Mouse (Mus musculus) neural tube, embryonic 12.5 days (tissue): ENCODE measurements around the gene Dcun1d1. TPM values are rescaled to one million over a fixed set of nuclear protein-coding genes. Genes with fewer than 3 reads are reported as not detected.

ENCODE experiments used
- ATAC-seq: fragments of 200-750 bp; cut with Nextera tagmentation; 2 replicates; pipeline ENCODE4 v1.8.0; 2017; ENCODE audit warnings: low read depth, mild to moderate bottlenecking, moderate TSS enrichment, moderate library complexity; ENCODE audit not compliant: low FRiP score
- H3K27ac ChIP-seq: fragments of 300-500 bp; sonication (generic); 2 replicates; pipeline ENCODE4 v1.5.1; 2016
- H3K27me3 ChIP-seq: fragments of 300-500 bp; sonication (generic); replicated peaks from 2 replicates; pipeline ENCODE4 v1.6.1; 2016; ENCODE audit warnings: mild to moderate bottlenecking
- H3K36me3 ChIP-seq: fragments of 300-500 bp; sonication (generic); 2 replicates; pipeline ENCODE4 v1.6.1; 2016; ENCODE audit warnings: mild to moderate bottlenecking
- H3K4me1 ChIP-seq: fragments of 300-500 bp; sonication (generic); 2 replicates; pipeline ENCODE4 v1.6.1; 2016
- H3K4me2 ChIP-seq: fragments of 300-500 bp; sonication (generic); replicated peaks from 2 replicates; pipeline ENCODE4 v1.6.1; 2016; ENCODE audit warnings: mild to moderate bottlenecking
- H3K4me3 ChIP-seq: fragments of 300-500 bp; sonication (generic); 2 replicates; pipeline ENCODE4 v1.5.1; 2016
- H3K9ac ChIP-seq: fragments of 300-500 bp; sonication (generic); 2 replicates; pipeline ENCODE4 v1.6.1; 2016; ENCODE audit warnings: mild to moderate bottlenecking
- H3K9me3 ChIP-seq: fragments of 300-500 bp; sonication (generic); 2 replicates; pipeline ENCODE4 v1.6.1; 2016; ENCODE audit warnings: mild to moderate bottlenecking
- WGBS: fragments of 180-500 bp; shearing (Covaris S2); methylation state at CpG from one replicate; pipeline ENCODE4 v1.1.7; 2016; 5-methylcytosine and 5-hydroxymethylcytosine counted together
- polyA plus RNA-seq: library from polyadenylated mRNA; unstranded; fragments of >200 nt; fragmentation: Nextera tagmentation; extraction: Ambion mirVana; gene quantifications from 2 replicates; pipeline ENCODE4 v1.2.1, GENCODE M21; 2016

Gene Dcun1d1
- polyA plus RNA-seq, 1 experiment from 2014 or later, result 98.6 TPM

- no peak for ATAC-seq
- Histone ChIP-seq H3K27ac (no peak overlapping the region), H3K36me3 (no peaks in the 10 kb centered on the region), H3K9ac (no peak overlapping the region), H3K4me2 (no peak overlapping the region), H3K4me3 (no peak overlapping the region), H3K27me3 (no peaks in the 10 kb centered on the region), H3K9me3 (no peaks in the 10 kb centered on the region; the same call in 1 of the 2 replicates), H3K4me1 (no peaks in the 10 kb centered on the region)
These were observed 54.0 kb downstream of the Dcun1d1 start for GRCm38 (mm10) chr3:35883267-35883666.

GRCm38 (mm10) chr3:35849326-35849725 lies 87.9 kb downstream of the Dcun1d1 start:
- Histone ChIP-seq H3K4me2 (no peak overlapping the region), H3K27ac (no peak overlapping the region), H3K36me3 (no peaks in the 10 kb centered on the region; the same call in 1 of the 2 replicates), H3K4me3 (no peak overlapping the region), H3K27me3 (no peaks in the 10 kb centered on the region), H3K9ac (no peak overlapping the region), H3K4me1 (no peaks in the 10 kb centered on the region), H3K9me3 (no peaks in the 10 kb centered on the region)
- 96% methylated on average over 9 of the region's 9 CpGs for WGBS
- no peak for ATAC-seq

Other genes with a start within 250 kb of the Dcun1d1 start
- 32.6 and 37.1 TPM in 2 replicates for gene Atp11b, start 183.3 kb downstream of the Dcun1d1 start, polyA plus RNA-seq
- gene Mccc1, start 63.2 kb upstream of the Dcun1d1 start, polyA plus RNA-seq, result 33.2 and 35.9 TPM in 2 replicates
- not detected in 2 replicates for gene Ccdc144b, start 116.1 kb upstream of the Dcun1d1 start, polyA plus RNA-seq
- gene Acad9, start 128.5 kb upstream of the Dcun1d1 start, polyA plus RNA-seq, result 92.4 and 93.5 TPM in 2 replicates
- 9.7 and 11.3 TPM in 2 replicates for gene D3Ertd254e, start 213.6 kb upstream of the Dcun1d1 start, polyA plus RNA-seq